Mouse (Mus musculus) small intestine, adult 2 months (tissue): ENCODE data around the gene Paqr6.

Experiments
- CTCF ChIP-seq: fragments of 200-500 bp; IDR thresholded peaks from 2 replicates; pipeline ENCODE4 v1.5.1; 2012; ENCODE audit warnings: low read depth, mild to moderate bottlenecking, control low read depth, inconsistent platforms, low read length, moderate library complexity, mixed read lengths; ENCODE audit not compliant: insufficient replicate concordance, insufficient read length; ENCODE audit errors: extremely low read depth
- POLR2A ChIP-seq: fragments of 200-500 bp; IDR thresholded peaks from 2 replicates; pipeline ENCODE4 v1.6.1; 2012; ENCODE audit warnings: low read depth, mild to moderate bottlenecking, control low read depth, inconsistent platforms, low read length, moderate library complexity

DNA sequence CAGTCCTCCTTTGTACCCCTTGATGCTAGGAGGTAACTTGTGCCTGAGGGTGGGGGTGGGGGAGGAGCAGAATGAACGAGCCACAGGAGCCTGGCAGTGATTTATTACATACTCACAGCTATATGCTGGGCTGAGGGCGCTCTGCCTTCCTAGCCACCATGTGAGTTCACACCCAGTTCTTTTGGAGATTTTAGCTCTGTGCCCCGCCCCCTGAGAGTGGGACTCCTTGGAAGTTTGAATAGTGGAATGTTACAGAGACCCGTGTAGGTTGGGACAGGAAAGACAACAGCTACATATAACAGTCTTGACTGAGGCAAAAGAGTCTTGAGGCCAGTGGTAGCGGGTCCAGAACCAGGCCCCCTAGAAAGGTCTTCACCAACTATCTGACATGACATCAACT is 35.4 kb upstream of the Paqr6 start:
- no peak for TF ChIP-seq CTCF
- no peak for TF ChIP-seq POLR2A
